Mouse (Mus musculus): ENCODE results near the gene Tpm3-rs7. TPM values are rescaled to one million over a fixed set of nuclear protein-coding genes. Genes with fewer than 3 reads are reported as not detected.
"Not testable (repeated sequence)": the region's sequence is repeated elsewhere in the genome, so short reads cannot be mapped to it uniquely, and the experiment has no call there.

Tpm3-rs7 gene
- polyA plus RNA-seq (2014; fragmentation: Nextera tagmentation; extraction: Ambion mirVana) = 6.3 and 7.6 TPM in 2 replicates

GRCm38 (mm10) chr14:113314499-113314898 is at the start of gene Tpm3-rs7:
Gene Tpm3-rs7 (plus strand): TSS chr14:113314608.
- not testable (repeated sequence) for DNase-seq (ENCODE audit: low spot score); H3K36me3 ChIP-seq (ENCODE audit: control insufficient read depth, insufficient read depth, low read length); H3K4me1 ChIP-seq (replicated peaks; ENCODE audit: control insufficient read depth, insufficient read depth, low read length); ATAC-seq (replicated peaks; ENCODE audit: low FRiP score); H3K9me3 ChIP-seq (ENCODE audit: control insufficient read depth, low read length); H3K4me2 ChIP-seq (ENCODE audit: low read depth, low read length, severe bottlenecking); H3K27ac ChIP-seq (ENCODE audit: low read depth, low read length); H3K27me3 ChIP-seq (ENCODE audit: control insufficient read depth, insufficient read depth, low read length); H3K9ac ChIP-seq (ENCODE audit: low read length); H3K4me3 ChIP-seq (ENCODE audit: low read depth, low read length)
- WGBS = 97% methylated on average over 14 of the region's 16 CpGs

DNA sequence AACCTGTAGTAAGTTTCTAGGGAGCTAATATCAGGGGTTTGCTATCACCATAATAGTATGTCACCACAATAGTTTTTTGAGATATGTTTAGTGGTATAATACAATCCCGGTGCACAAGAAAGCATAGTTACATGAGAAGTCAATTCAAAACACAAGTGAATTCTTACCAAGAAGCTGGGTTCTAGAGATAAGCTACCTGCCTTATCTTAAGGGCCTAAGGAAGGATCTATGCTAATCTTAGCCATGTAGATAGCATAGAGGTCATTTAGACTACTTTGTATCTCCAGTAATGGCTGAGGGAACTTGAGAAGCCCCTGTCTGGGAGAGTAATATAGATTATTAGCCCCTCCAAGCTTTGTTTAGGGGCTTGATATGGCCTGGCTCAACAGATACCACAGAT is 2.6 kb downstream of the Tpm3-rs7 start:
- Histone ChIP-seq H3K4me2 (ENCODE audit: low read depth, low read length, severe bottlenecking) (no peak overlapping the region), H3K27me3 (ENCODE audit: control insufficient read depth, insufficient read depth, low read length) (no peaks in the 10 kb centered on the region), H3K4me1 (replicated peaks; ENCODE audit: control insufficient read depth, insufficient read depth, low read length) (no peaks in the 10 kb centered on the region), H3K4me3 (ENCODE audit: low read depth, low read length) (no peak overlapping the region), H3K27ac (ENCODE audit: low read depth, low read length) (no peak overlapping the region), H3K36me3 (ENCODE audit: control insufficient read depth, insufficient read depth, low read length) (no peaks in the 10 kb centered on the region), H3K9ac (ENCODE audit: low read length) (no peak overlapping the region), H3K9me3 (ENCODE audit: control insufficient read depth, low read length) (no peaks in the 10 kb centered on the region)
- ATAC-seq (replicated peaks; ENCODE audit: low FRiP score) (no peak), DNase-seq (ENCODE audit: low spot score) (no peak)
- WGBS = 94% methylated on average over 1 of the region's 1 CpGs

DNA sequence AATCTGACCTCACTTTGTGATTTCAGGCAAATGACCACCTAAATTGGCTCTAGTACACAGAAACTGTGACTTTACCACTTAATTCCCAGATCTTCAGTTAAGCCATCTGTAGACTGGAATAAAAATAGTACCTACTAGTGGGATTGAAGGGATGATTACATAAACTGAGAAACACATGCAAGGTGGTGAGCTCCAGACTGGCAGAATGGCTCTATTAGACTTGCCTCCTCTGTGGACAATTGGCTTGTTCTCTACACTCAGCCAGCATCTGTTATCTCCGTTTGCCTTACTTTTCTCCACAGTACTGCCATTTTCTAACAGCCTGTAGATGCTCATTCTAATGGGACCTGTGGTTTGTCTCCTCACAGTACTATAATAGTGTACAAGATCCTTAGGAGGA is 49.0 kb downstream of the Tpm3-rs7 start:
- no peak overlapping the region for H3K9ac ChIP-seq (ENCODE audit: low read length)
- DNase-seq (ENCODE audit: low spot score) (no peak), ATAC-seq (replicated peaks; ENCODE audit: low FRiP score) (no peak)
- H3K4me3 ChIP-seq (ENCODE audit: low read depth, low read length) = no peak overlapping the region
- H3K27ac ChIP-seq (ENCODE audit: low read depth, low read length) = no peak overlapping the region
- H3K36me3 ChIP-seq (ENCODE audit: control insufficient read depth, insufficient read depth, low read length) = no peaks in the 10 kb centered on the region
- H3K9me3 ChIP-seq (ENCODE audit: control insufficient read depth, low read length) = no peaks in the 10 kb centered on the region
- no peaks in the 10 kb centered on the region for H3K27me3 ChIP-seq (ENCODE audit: control insufficient read depth, insufficient read depth, low read length)
- 87% methylated on average over 1 of the region's 1 CpGs for WGBS
- H3K4me2 ChIP-seq (ENCODE audit: low read depth, low read length, severe bottlenecking) = no peak overlapping the region
- no peaks in the 10 kb centered on the region for H3K4me1 ChIP-seq (replicated peaks; ENCODE audit: control insufficient read depth, insufficient read depth, low read length)

Measured in forebrain, embryonic 11.5 days (tissue).